In the genomic region with DNA sequence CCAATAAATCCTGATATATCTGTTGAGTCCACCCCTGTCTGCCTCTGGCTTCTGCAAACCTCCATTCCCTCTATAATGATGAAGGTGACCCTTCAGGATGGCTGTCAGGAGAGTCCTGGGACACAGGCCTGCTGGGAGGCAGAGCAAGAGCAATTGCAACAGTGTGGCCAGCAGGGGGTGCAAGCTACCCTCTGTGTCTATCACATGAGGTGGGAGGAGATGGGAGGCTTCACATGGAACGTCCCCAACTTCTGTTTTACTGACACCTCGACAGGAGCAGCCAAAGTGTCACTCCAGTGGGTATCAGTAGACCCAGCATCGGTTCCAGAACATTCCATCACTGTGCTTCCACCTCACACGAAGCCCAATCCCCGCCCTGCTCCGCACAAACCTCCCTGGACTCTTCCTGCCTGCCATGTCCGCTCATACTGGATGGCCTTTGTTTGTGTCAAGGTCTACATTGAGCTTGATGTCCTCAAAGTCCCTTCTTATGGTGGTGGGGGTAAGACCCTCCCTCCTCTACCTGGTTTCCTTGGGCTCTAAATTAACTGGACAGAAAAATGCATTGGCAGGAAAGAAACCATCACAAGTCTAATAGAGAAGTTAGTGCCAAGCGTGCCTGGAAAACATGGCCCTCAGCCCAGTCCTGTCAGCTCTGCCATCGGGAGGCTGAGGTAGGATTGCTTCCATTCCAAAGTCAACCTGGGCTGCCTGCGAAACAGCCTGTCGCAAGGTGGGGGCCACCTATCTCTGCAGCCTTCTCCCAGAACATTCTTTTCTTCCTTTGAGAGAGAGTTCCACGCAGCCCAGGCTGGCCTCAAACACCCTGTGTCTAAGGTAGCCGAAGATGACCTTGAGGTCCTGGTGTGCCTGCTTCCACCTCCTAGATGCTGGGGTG, we compare ENCODE assay signal across 8 mouse cellular contexts. TPM values are rescaled to one million over a fixed set of nuclear protein-coding genes. Genes with fewer than 3 reads are reported as not detected.
DNase-seq lines count a peak whose midpoint lies in the region; ATAC-seq lines count a peak whose summit lies in the region.

No protein-coding gene starts in this region.

- H3K9me3 ChIP-seq in intestine, embryonic 15.5 days: no peaks in the 10 kb centered on the region
- peaks cover 8% of the 10 kb centered on the region for H3K9me3 ChIP-seq in liver, embryonic 12.5 days (replicated peaks)
- no peaks in the 10 kb centered on the region for H3K9me3 ChIP-seq in neural tube, embryonic 11.5 days (ENCODE audit: control insufficient read depth, low read length)

- peak; percentile 47 for ATAC-seq in intestine, embryonic 15.5 days
- ATAC-seq in liver, embryonic 12.5 days: peak; percentile 63
- no peak for ATAC-seq in neural tube, embryonic 11.5 days (ENCODE audit: insufficient read depth, low FRiP score, low TSS enrichment)

- H3K9ac ChIP-seq in intestine, embryonic 15.5 days: peak overlapping the region; percentile 13; the same call in 1 of the 2 replicates
- no peak overlapping the region for H3K9ac ChIP-seq in liver, embryonic 12.5 days
- no peak overlapping the region for H3K9ac ChIP-seq in neural tube, embryonic 11.5 days (ENCODE audit: low read length)

- 50% methylated on average over 13 of the region's 13 CpGs for WGBS in intestine, embryonic 15.5 days
- 57% methylated on average over 13 of the region's 13 CpGs for WGBS in liver, embryonic 12.5 days (ENCODE audit: insufficient replicate concordance)
- 67% methylated on average over 13 of the region's 13 CpGs for WGBS in neural tube, embryonic 11.5 days

- intact Hi-C loops in gastrocnemius, postnatal 36 days (cut with DNase I): loop anchor here (5.0 kb wide), 1 partner anchor 92 kb away; no protein-coding TSS in a partner anchor

- H3K36me3 ChIP-seq in intestine, embryonic 15.5 days: no peaks in the 10 kb centered on the region
- peaks cover 7% of the 10 kb centered on the region; the same call in 1 of the 2 replicates for H3K36me3 ChIP-seq in liver, embryonic 12.5 days
- H3K36me3 ChIP-seq in neural tube, embryonic 11.5 days (ENCODE audit: control insufficient read depth, insufficient read depth, low read length): no peaks in the 10 kb centered on the region

- H3K27ac ChIP-seq in intestine, embryonic 15.5 days: peak overlapping the region; percentile 87
- no peak overlapping the region for H3K27ac ChIP-seq in liver, embryonic 12.5 days
- no peak overlapping the region for H3K27ac ChIP-seq in neural tube, embryonic 11.5 days (ENCODE audit: low read depth, low read length)

- H3K4me2 ChIP-seq in intestine, embryonic 15.5 days (replicated peaks): peak overlapping the region; percentile 18
- H3K4me2 ChIP-seq in liver, embryonic 12.5 days: no peak overlapping the region
- H3K4me2 ChIP-seq in neural tube, embryonic 11.5 days (ENCODE audit: low read depth): no peak overlapping the region

- DNase-seq in 416B (ENCODE audit: low read depth): peak; percentile 84
- DNase-seq in MN1 (ENCODE audit: low spot score): peak; percentile 80
- peak; percentile 91 for DNase-seq in cerebellum, postnatal 10 days
- DNase-seq in gastrocnemius, postnatal 36 days: peak; percentile 71 to 72
- DNase-seq in neural tube, embryonic 11.5 days (ENCODE audit: low spot score): peak; percentile 72
- peak; percentile 42 to 50 for DNase-seq in thymus, adult 18-20 months

- no peaks in the 10 kb centered on the region for H3K27me3 ChIP-seq in intestine, embryonic 15.5 days (replicated peaks)
- H3K27me3 ChIP-seq in liver, embryonic 12.5 days (replicated peaks): no peaks in the 10 kb centered on the region; the same call in 1 of the 2 replicates
- H3K27me3 ChIP-seq in neural tube, embryonic 11.5 days (ENCODE audit: control insufficient read depth, insufficient read depth, low read length): no peaks in the 10 kb centered on the region

- H3K4me3 ChIP-seq in intestine, embryonic 15.5 days (replicated peaks): no peak overlapping the region
- no peak overlapping the region for H3K4me3 ChIP-seq in liver, embryonic 12.5 days
- no peak overlapping the region for H3K4me3 ChIP-seq in neural tube, embryonic 11.5 days (ENCODE audit: low read depth, low read length)

- peaks cover 24% of the 10 kb centered on the region for H3K4me1 ChIP-seq in intestine, embryonic 15.5 days (replicated peaks)
- peaks cover 11% of the 10 kb centered on the region; the same call in 1 of the 2 replicates for H3K4me1 ChIP-seq in liver, embryonic 12.5 days
- H3K4me1 ChIP-seq in neural tube, embryonic 11.5 days (ENCODE audit: control insufficient read depth, insufficient read depth, low read length): no peaks in the 10 kb centered on the region

RNA-seq across cellular contexts. Expression of a gene that starts 6.7 kb away (rescaled TPM):
- total RNA-seq in gastrocnemius, postnatal 36 days (2021): 1 to 10 TPM; 4.4 to 6.0 TPM
- 0.52 and 0.76 TPM in 2 replicates for polyA plus RNA-seq in intestine, embryonic 15.5 days (2015; fragmentation: Nextera tagmentation; extraction: Ambion mirVana)
- polyA plus RNA-seq in liver, embryonic 12.5 days (2016; fragmentation: Nextera tagmentation; extraction: Ambion mirVana): 0.26 and 0.41 TPM in 2 replicates
- polyA plus RNA-seq in neural tube, embryonic 11.5 days (2014; fragmentation: Nextera tagmentation; extraction: Ambion mirVana): 0.57 and 0.62 TPM in 2 replicates

RNA-seq across cellular contexts. Expression of a gene that starts 8.8 kb away (rescaled TPM):
- 100 to 1,000 TPM; 528 to 635 TPM for total RNA-seq in gastrocnemius, postnatal 36 days (2021)
- 1,119 and 1,131 TPM in 2 replicates for polyA plus RNA-seq in intestine, embryonic 15.5 days (2015; fragmentation: Nextera tagmentation; extraction: Ambion mirVana)
- polyA plus RNA-seq in liver, embryonic 12.5 days (2016; fragmentation: Nextera tagmentation; extraction: Ambion mirVana): 1,008 and 1,045 TPM in 2 replicates
- 591 and 595 TPM in 2 replicates for polyA plus RNA-seq in neural tube, embryonic 11.5 days (2014; fragmentation: Nextera tagmentation; extraction: Ambion mirVana)

RNA-seq across cellular contexts. Expression of a gene that starts 13.5 kb away (rescaled TPM):
- 100 to 1,000 TPM; 344 to 378 TPM for total RNA-seq in gastrocnemius, postnatal 36 days (2021)
- 137 and 144 TPM in 2 replicates for polyA plus RNA-seq in intestine, embryonic 15.5 days (2015; fragmentation: Nextera tagmentation; extraction: Ambion mirVana)
- polyA plus RNA-seq in liver, embryonic 12.5 days (2016; fragmentation: Nextera tagmentation; extraction: Ambion mirVana): 188 and 196 TPM in 2 replicates
- 165 and 168 TPM in 2 replicates for polyA plus RNA-seq in neural tube, embryonic 11.5 days (2014; fragmentation: Nextera tagmentation; extraction: Ambion mirVana)

RNA-seq across cellular contexts. Expression of a gene that starts 21.0 kb away (rescaled TPM):
- under 1 TPM; 0.72 to 0.79 TPM for total RNA-seq in gastrocnemius, postnatal 36 days (2021)
- 0.18 and 0.23 TPM in 2 replicates for polyA plus RNA-seq in intestine, embryonic 15.5 days (2015; fragmentation: Nextera tagmentation; extraction: Ambion mirVana)
- 0.11 TPM in 1 of 2 replicates, not detected in the other for polyA plus RNA-seq in liver, embryonic 12.5 days (2016; fragmentation: Nextera tagmentation; extraction: Ambion mirVana)
- polyA plus RNA-seq in neural tube, embryonic 11.5 days (2014; fragmentation: Nextera tagmentation; extraction: Ambion mirVana): 0.28 and 0.57 TPM in 2 replicates

RNA-seq across cellular contexts. Expression of a gene that starts 26.3 kb away (rescaled TPM):
- total RNA-seq in gastrocnemius, postnatal 36 days (2021): 10 to 100 TPM; 19.2 to 19.6 TPM
- 62.8 and 63.0 TPM in 2 replicates for polyA plus RNA-seq in intestine, embryonic 15.5 days (2015; fragmentation: Nextera tagmentation; extraction: Ambion mirVana)
- 30.4 and 34.2 TPM in 2 replicates for polyA plus RNA-seq in liver, embryonic 12.5 days (2016; fragmentation: Nextera tagmentation; extraction: Ambion mirVana)
- polyA plus RNA-seq in neural tube, embryonic 11.5 days (2014; fragmentation: Nextera tagmentation; extraction: Ambion mirVana): 71.2 and 78.7 TPM in 2 replicates
